Mouse (Mus musculus) liver, embryonic 16.5 days (tissue): ENCODE measurements around the gene Ccdc84. TPM values are rescaled to one million over a fixed set of nuclear protein-coding genes. Genes with fewer than 3 reads are reported as not detected.

ENCODE experiments used
- ATAC-seq: fragments of 200-750 bp; cut with Nextera tagmentation; 2 replicates; pipeline ENCODE4 v1.8.0; 2017; ENCODE audit warnings: low read depth, mild to moderate bottlenecking, moderate number of reproducible peaks, moderate library complexity
- H3K27ac ChIP-seq: fragments of 300-500 bp; sonication (generic); 2 replicates; pipeline ENCODE4 v1.5.1; 2014; ENCODE audit warnings: mild to moderate bottlenecking, low read length
- H3K27me3 ChIP-seq: fragments of 300-500 bp; sonication (generic); 2 replicates; pipeline ENCODE4 v1.6.1; 2014; ENCODE audit warnings: low read depth, low read length, mixed read lengths; ENCODE audit not compliant: control insufficient read depth, insufficient read depth
- H3K36me3 ChIP-seq: fragments of 300-500 bp; sonication (generic); 2 replicates; pipeline ENCODE4 v1.6.1; 2014; ENCODE audit warnings: mild to moderate bottlenecking; ENCODE audit not compliant: control insufficient read depth, insufficient read depth
- H3K4me1 ChIP-seq: fragments of 300-500 bp; sonication (generic); 2 replicates; pipeline ENCODE4 v1.6.1; 2014; ENCODE audit warnings: low read depth, low read length, mixed read lengths; ENCODE audit not compliant: control insufficient read depth
- H3K4me2 ChIP-seq: fragments of 300-500 bp; sonication (generic); 2 replicates; pipeline ENCODE4 v1.6.1; 2014; ENCODE audit warnings: low read depth, low read length, mixed read lengths
- H3K4me3 ChIP-seq: fragments of 300-500 bp; sonication (generic); 2 replicates; pipeline ENCODE4 v1.5.1; 2014; ENCODE audit warnings: low read depth, mild to moderate bottlenecking, low read length
- H3K9ac ChIP-seq: fragments of 300-500 bp; sonication (generic); 2 replicates; pipeline ENCODE4 v1.6.1; 2014; ENCODE audit warnings: low read depth, low read length
- H3K9me3 ChIP-seq: fragments of 300-500 bp; sonication (generic); replicated peaks from 2 replicates; pipeline ENCODE4 v1.6.1; 2016; ENCODE audit warnings: low read length; ENCODE audit not compliant: control insufficient read depth
- WGBS: fragments of 180-500 bp; shearing (Covaris S2); extraction: QIAGEN DNeasy Blood & Tissue Kit; methylation state at CpG from one replicate; pipeline ENCODE4 v1.1.7; 2014; ENCODE audit not compliant: insufficient replicate concordance; 5-methylcytosine and 5-hydroxymethylcytosine counted together
- polyA plus RNA-seq: library from polyadenylated mRNA; unstranded; fragments of >200 nt; fragmentation: Nextera tagmentation; extraction: Ambion mirVana; gene quantifications from 2 replicates; pipeline ENCODE4 v1.2.1, GENCODE M21; 2015

Gene Ccdc84
- polyA plus RNA-seq, 1 experiment from 2014 or later = 16.3 TPM

DNA sequence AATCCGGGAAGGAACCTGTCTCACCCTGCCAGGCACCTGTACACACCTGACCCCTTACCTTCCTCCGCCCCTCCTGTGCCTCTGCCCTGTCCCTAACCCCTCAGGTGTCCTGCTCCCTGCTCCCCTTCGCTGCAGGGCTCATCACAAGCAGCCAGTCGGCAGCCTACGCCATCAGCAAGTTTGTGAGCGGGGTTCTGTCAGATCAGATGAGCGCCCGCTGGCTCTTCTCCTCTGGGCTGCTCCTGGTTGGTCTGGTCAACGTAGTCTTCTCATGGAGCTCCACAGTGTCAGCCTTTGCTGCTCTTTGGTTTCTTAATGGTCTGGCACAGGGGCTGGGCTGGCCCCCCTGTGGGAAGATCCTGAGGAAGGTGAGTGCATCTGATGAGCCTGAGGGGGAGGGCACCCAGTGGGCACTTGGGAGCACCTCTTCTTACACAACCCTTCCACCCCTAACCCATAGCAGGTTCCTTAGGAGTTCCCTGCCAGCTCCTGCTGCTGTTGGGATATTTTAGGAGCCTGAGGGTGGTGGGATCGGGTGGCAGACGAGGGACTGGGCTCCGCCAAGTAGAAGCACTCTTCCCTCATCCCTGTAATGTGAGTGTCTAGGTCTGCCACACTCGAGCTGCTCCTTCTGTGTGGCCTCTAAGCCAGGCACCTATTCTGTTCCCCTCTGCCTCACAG is 19.1 kb downstream of the Ccdc84 start:
- peak overlapping the region; percentile 50; the same call in 1 of the 2 replicates for H3K9ac ChIP-seq
- H3K4me1 ChIP-seq = peaks cover 25% of the 10 kb centered on the region
- H3K4me2 ChIP-seq = peak overlapping the region; percentile 96
- no peaks in the 10 kb centered on the region for H3K9me3 ChIP-seq
- no peaks in the 10 kb centered on the region for H3K27me3 ChIP-seq
- peak overlapping the region; percentile 85 for H3K4me3 ChIP-seq
- H3K36me3 ChIP-seq = peaks cover 27% of the 10 kb centered on the region
- 82% methylated on average over 13 of the region's 13 CpGs for WGBS
- no peak for ATAC-seq
- H3K27ac ChIP-seq = no peak overlapping the region

DNA sequence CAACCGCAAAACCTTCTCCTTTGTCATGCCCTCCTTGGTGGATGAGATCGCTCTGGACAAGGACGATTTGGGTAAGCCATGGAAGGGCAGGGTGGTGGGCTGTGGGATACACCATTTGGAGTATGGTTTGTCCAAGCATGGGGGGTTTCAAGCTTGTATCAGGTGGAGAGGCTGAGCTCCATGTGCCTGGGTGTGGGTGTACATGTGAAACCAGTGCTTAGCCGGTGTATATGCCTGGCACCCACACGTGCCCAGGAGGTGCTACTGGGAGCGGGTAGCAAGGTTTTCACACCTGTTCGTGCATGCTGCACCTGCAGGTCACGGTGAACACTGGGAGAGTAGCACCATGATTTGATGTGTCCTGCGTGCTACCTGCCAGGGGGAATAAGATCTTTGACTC is 19.8 kb downstream of the Ccdc84 start:
- Histone ChIP-seq H3K4me1 (peaks cover 25% of the 10 kb centered on the region), H3K27ac (peak overlapping the region; percentile 76), H3K9ac (peak overlapping the region; percentile 50), H3K4me2 (peak overlapping the region; percentile 96), H3K4me3 (peak overlapping the region; percentile 85), H3K36me3 (peaks cover 23% of the 10 kb centered on the region), H3K9me3 (no peaks in the 10 kb centered on the region), H3K27me3 (no peaks in the 10 kb centered on the region)
- no peak for ATAC-seq
- 81% methylated on average over 9 of the region's 9 CpGs for WGBS

DNA sequence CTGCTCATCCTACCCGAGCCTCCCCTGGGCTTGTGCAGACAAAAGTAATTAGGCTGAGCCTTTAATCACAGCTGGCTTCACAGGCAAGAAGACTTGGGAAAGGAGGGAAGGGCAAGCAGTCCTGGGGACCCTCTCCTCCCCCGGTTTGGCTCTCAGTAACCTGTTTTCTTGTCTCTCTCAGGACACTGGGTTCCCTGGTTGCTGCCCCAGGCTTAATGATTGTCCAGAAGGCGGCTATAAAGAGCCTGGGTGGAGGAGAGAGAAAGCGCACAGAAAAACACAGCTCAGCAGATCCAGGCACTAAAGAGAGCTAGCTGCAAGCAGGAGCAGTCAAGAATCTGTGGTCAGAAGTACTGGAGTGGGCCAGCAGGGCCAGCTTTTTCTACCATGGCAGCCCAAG is 20.3 kb downstream of the Ccdc84 start:
- H3K4me2 ChIP-seq = peak overlapping the region; percentile 96
- peak overlapping the region; percentile 90 for H3K9ac ChIP-seq
- no peaks in the 10 kb centered on the region for H3K27me3 ChIP-seq
- peak overlapping the region; percentile 85 for H3K4me3 ChIP-seq
- ATAC-seq = no peak
- H3K27ac ChIP-seq = peak overlapping the region; percentile 76
- peaks cover 21% of the 10 kb centered on the region for H3K36me3 ChIP-seq
- no peaks in the 10 kb centered on the region for H3K9me3 ChIP-seq
- 39% methylated on average over 4 of the region's 4 CpGs for WGBS
- H3K4me1 ChIP-seq = peaks cover 25% of the 10 kb centered on the region

DNA sequence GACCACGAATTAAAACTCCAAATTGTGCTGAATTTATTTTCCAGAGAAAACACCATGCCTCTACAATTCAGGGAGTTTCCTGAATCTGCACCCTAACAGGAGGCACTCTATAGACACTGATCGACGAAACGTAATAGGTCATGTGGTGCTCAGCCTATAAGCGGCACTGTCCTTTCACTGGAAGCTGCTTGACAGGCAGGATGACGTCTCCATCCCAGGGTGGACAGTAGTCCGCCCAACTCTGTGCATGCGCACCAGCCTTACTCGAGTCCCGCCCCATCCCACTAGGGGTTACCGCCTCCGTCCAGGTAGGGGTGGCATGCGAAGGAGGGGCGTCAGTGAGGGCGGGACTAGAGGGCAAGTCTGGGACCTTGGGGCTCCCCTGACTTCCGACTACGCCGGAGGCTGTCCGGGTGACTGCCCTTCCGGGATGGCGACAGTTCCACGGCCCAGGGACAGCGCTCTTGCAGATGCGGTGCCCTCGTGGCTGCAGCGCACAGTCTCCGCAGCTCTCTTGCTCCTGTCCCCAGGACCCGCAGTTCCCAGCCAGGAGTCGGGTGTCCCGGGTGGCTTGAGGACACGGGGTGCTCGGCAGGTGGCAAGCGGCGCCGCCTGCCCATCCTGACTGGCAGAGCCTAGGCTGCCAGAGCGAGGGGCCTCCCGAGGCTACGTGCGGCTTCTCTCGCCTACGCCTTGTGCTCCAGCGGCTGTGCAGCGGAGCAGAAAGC is 21.5 kb downstream of the Ccdc84 start, which contains the start of gene Slc37a4:
Gene Slc37a4 (plus strand): TSS at position 169 of the 728 bp plus-strand sequence.
- Histone ChIP-seq H3K4me2 (peak within 1 kb of the TSS; percentile 96), H3K9ac (peak within 1 kb of the TSS; percentile 90), H3K27ac (peak within 1 kb of the TSS; percentile 91), H3K4me3 (peak within 1 kb of the TSS; percentile 85), H3K9me3 (no peaks in the 10 kb centered on the region), H3K36me3 (peaks cover 13% of the 10 kb centered on the region), H3K27me3 (no peaks in the 10 kb centered on the region), H3K4me1 (peaks cover 25% of the 10 kb centered on the region)
- WGBS = under 1% methylated on average over 43 of the region's 43 CpGs
- peak; percentile 98 for ATAC-seq

DNA sequence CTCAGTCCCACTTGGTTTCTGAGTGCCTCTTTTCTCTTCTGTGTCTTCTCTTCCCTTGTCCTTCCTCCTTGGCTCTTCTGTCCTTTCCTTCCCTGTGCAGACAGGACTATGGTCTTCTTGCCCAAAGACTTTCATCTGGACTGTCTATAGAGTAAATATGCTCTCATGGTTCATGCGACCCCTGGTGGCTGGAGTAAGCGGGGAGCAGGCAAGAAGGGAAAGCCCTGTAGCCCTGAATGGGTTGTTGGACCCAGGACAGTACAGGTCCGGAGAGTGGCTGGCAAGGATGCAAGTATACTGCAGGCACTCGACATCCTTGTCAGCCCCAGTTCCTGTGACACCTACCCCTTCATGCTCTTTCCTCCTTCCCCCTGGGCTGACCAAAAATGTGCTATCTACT is 26.9 kb downstream of the Ccdc84 start:
- 31% methylated on average over 4 of the region's 4 CpGs for WGBS
- Histone ChIP-seq H3K9ac (no peak overlapping the region), H3K9me3 (no peaks in the 10 kb centered on the region), H3K4me3 (no peak overlapping the region), H3K27me3 (no peaks in the 10 kb centered on the region), H3K4me1 (peaks cover 7% of the 10 kb centered on the region), H3K36me3 (peaks cover 31% of the 10 kb centered on the region), H3K27ac (no peak overlapping the region), H3K4me2 (no peak overlapping the region)
- ATAC-seq = peak; percentile 47

DNA sequence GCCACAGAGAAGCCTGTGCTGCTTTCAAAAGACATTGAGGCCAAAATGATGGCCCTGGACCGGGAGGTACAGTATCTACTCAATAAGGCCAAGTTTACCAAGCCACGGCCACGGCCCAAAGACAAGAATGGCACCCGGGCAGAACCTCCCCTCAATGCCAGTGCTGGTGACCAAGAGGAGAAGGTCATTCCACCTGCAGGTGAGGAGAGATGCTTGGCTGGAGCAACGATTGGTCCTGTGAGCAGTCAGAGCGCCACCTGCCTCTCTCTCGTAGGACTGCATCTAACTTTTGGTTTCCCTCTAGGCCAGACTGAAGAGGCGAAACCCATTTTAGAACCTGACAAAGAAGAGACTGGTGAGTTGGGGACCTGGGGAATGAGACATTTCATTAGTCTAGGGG is 29.1 kb downstream of the Ccdc84 start:
- WGBS = 58% methylated on average over 8 of the region's 8 CpGs
- Histone ChIP-seq H3K4me2 (no peak overlapping the region), H3K9me3 (no peaks in the 10 kb centered on the region), H3K4me3 (no peak overlapping the region), H3K27me3 (no peaks in the 10 kb centered on the region), H3K36me3 (peaks cover 44% of the 10 kb centered on the region), H3K27ac (no peak overlapping the region), H3K9ac (no peak overlapping the region), H3K4me1 (no peaks in the 10 kb centered on the region)
- ATAC-seq = 0 out of 2 replicates have a peak, but pooled peaks have one; percentile 10

DNA sequence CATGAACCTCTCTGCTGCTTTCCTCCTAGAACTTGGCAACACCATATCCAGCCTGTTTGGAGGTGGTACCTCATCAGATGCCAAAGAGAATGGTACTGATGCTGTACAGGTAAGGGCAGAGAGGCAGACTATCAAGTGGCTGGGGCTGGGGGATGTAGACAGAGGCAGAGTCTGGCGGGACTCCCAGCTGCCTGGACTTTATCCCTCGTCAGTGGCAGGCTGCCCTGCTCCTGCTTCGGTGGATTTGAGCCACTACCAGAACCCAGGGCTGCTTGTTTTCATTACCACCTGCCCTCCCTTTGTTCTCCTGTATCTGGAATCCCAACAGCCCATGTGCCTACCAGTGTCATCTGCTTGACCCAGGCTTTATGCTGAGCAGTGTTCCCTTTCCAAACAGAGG is 31.1 kb downstream of the Ccdc84 start:
- Histone ChIP-seq H3K27me3 (no peaks in the 10 kb centered on the region), H3K9me3 (no peaks in the 10 kb centered on the region), H3K4me2 (no peak overlapping the region), H3K4me3 (no peak overlapping the region), H3K27ac (no peak overlapping the region), H3K4me1 (no peaks in the 10 kb centered on the region), H3K36me3 (peaks cover 55% of the 10 kb centered on the region), H3K9ac (no peak overlapping the region)
- no peak; the same call in 1 of the 2 replicates for ATAC-seq
- WGBS = 71% methylated on average over 3 of the region's 3 CpGs

DNA sequence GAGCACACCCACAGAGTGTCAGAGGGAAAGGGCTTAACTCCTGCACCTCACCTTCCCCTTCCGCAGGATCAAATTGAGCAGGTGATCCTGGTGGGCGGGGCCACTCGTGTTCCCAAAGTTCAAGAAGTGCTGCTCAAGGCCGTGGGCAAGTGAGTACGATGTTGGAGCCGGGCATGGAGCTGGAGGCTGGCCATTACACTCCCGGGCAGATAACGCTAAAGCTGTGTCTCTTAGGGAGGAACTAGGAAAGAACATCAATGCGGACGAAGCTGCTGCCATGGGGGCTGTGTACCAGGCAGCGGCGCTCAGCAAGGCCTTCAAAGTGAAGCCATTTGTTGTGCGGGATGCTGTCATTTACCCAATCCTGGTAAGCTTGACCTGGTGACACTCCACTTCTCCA is 33.8 kb downstream of the Ccdc84 start:
- no peaks in the 10 kb centered on the region for H3K27me3 ChIP-seq
- peaks cover 10% of the 10 kb centered on the region for H3K4me1 ChIP-seq
- no peak for ATAC-seq
- 86% methylated on average over 13 of the region's 13 CpGs for WGBS
- H3K9me3 ChIP-seq = no peaks in the 10 kb centered on the region
- no peak overlapping the region for H3K27ac ChIP-seq
- no peak overlapping the region for H3K4me3 ChIP-seq
- H3K4me2 ChIP-seq = no peak overlapping the region
- H3K36me3 ChIP-seq = peaks cover 53% of the 10 kb centered on the region
- H3K9ac ChIP-seq = no peak overlapping the region

DNA sequence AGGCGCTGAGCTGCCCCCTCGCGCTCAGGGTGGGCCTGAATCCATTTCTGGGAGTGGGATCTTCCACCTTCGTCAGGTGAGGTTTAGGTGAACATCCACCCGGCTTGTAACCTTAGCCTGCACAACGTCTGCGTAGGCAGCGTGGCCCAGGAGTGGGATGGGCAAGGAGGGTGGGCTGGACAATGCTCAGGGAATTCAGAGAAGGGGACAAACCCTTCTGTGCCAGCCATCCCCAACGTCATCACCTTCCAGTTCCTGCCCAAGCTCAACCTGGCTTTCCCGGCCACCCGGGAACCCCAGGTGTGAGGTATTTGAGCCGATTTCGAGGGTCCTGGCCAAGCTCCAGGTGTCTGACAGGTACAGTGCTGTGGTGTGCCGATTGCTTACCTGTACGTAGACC is 38.5 kb downstream of the Ccdc84 start:
- peaks cover 19% of the 10 kb centered on the region for H3K4me1 ChIP-seq
- H3K27ac ChIP-seq = peak overlapping the region; percentile 76
- H3K36me3 ChIP-seq = peaks cover 22% of the 10 kb centered on the region
- 4% methylated on average over 15 of the region's 15 CpGs for WGBS
- H3K27me3 ChIP-seq = no peaks in the 10 kb centered on the region
- H3K9me3 ChIP-seq = no peaks in the 10 kb centered on the region
- peak overlapping the region; percentile 84 for H3K4me3 ChIP-seq
- peak overlapping the region; percentile 85 for H3K9ac ChIP-seq
- ATAC-seq = peak; percentile 2; the same call in 1 of the 2 replicates
- peak overlapping the region; percentile 95 for H3K4me2 ChIP-seq
